Mouse (Mus musculus) stomach, postnatal 0 days (tissue): ENCODE results near the gene H2-DMa.

Experiments
- CTCF ChIP-seq: IDR thresholded peaks from 2 replicates; pipeline ENCODE4 v1.5.1; 2016; ENCODE audit warnings: antibody characterized with exemption, low read depth, mild to moderate bottlenecking, moderate library complexity
- EP300 ChIP-seq: optimal IDR thresholded peaks from 2 replicates; pipeline ENCODE3; 2016; ENCODE audit warnings: antibody characterized with exemption

DNA sequence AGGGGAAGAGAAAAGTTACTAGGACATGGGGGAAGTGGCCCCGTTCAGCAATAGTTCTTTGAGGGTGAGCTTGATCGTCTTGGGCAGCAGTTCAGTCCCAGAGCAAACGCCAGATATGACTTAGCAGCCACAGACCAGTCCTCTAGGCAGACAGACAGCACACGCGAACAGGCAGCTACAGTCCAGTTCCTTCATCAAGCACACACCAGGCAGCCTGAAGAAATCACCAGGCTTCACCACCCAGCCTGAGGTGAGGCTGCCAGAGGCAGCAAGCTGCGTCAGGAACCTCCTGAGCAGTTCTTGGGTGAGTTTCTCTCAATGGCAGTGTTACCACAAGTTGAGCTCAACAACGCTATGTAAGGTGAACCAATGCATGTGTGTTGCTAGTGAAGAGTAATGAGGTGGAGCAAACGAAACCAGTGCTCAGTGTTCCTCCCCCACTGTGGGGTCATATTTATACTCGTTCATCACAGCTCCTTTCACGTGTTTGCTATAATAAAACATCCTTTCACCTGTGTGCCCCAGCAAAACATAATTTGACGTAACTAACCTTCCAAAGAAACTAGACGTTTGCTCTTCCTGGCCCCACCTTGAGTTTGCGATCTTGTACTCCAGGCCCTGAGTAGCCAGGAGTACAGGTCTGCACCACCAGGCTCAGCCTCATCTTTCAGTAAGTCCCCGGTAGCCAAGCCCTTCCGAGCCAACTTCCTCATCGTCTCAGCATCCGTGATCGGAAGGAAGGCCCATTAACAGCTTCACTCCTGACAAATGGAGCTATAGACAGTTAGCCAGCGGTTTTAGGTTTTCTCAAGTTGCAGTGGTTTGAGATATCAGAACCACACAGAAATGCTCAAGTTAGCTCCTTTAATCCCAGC, 11.0 kb downstream of the H2-DMa start:
- no peak for TF ChIP-seq CTCF
- TF ChIP-seq EP300 = no peak
